Mouse (Mus musculus): ENCODE measurements at regions not wholly inside any gene's neighbourhood (a gene's known extent, or its start where the extent isn't known, plus 50 kb on each side); places are given as distances from the start of the nearest gene placed in this dataset.

DNA sequence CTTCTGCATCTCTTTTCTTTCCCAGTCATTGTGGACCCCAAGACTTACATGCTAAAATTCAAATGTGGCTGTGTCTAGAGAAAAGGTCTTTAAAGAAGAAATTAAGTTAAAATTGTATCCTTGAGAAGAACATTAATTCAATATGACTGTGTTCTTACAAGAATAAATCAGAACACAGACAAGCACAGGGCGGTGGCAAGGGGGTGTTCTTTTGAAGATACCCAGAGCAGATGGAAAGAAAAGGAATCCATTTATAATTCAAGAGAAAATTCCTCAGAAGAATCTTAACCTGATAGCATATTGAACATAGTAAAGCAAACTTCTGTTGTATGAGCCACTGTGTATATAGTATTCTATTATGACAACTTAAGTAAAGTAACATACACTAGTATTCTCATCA is 436.7 kb downstream of the Psat1 start:
- intact Hi-C loops (cut with DNase I), result no loop called here
- DNase-seq, result no peak

DNA sequence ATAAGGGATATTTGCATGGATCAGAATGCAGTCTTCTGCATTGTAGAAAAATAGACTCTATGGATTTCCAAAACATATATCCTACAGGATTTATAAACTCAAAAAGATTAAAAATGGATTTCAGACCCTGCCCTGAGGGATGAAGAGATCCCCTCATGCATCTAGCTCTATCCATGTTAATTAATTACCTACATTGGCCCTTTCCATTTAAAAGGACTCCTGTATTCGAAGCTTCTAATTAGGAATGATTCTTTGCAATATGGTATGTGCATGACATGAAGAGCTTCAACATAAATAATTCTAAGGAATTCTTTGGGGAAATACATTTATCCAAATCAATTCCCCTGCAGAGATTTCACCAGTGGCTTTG is 444.2 kb downstream of the Psat1 start:
- no peak for DNase-seq
- intact Hi-C loops (cut with DNase I), result no loop called here

DNA sequence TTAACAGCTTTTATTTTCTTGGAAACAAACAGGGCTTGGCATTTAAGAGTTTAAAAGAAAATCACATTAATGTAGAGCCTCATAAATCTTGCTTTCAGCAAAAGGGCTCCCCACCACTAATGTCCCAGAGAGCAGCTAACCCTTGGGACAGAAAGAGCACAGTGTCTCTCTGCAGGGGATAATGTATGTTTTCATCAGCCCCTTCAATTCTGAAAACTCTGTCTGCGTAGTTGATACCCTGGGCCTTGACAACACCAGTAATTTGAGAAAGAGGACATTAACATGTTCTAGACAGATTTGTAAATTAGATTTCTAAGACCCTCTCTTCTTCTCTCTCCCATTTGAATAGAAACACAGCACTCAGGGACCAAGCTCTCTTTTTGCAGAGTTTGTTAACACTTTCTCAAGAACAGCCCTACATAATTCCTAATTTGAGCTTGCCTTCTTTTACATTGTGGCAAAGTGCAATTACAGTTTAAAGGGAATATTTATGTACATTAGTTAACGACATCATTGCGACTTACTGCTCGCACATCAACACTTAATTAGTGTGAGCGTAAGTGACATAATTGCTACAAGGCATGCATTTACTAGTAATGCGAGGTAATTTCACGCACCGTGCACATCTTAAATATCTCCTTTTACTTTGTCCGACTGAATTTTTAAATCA is 444.7 kb downstream of the Psat1 start:
- intact Hi-C loops (cut with DNase I), result no loop called here

DNA sequence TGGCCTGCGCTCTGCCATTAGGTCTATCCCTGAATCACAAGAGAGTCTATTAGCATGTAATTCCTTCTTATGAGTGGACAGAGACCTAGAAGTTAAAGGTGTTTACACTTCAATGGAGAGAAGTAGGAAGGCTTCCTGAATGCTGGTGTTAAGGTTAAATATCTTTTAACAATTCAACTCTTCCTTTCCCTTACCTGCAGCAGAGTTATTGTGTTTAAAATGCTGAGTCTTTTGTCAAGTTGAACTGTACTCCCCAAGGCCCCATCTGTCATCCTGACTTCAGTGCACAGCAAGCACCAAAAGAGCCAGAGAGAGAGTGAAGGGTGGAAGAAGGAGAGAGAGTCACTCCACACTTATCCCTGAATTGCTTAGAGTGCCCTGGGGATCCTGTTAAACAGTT is 451.6 kb downstream of the Psat1 start:
- no peak for DNase-seq
- intact Hi-C loops (cut with DNase I), result no loop called here

More for the DNA sequence above, 444.7 kb downstream of the Psat1 start:
- DNase-seq, result no peak

DNA sequence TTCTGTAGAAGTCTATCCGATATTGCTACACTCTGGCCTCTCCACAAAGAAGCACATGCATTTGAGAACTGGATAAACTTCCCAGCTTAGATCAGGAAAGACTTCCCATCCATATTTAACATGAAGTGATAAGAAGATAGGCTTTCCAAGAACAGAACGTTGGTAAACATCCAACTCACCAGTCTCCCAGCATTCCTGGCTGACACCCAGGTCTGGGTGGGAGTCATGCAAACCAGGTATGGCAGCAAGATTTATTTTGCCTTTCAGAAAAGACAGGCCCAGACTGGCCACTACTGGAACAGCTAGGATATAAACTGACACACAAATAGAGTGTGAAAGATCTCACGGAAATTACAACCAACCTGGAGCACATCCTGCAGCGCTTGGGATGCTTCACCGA is 459.6 kb downstream of the Psat1 start:
- DNase-seq, result peak; percentile 31

DNA sequence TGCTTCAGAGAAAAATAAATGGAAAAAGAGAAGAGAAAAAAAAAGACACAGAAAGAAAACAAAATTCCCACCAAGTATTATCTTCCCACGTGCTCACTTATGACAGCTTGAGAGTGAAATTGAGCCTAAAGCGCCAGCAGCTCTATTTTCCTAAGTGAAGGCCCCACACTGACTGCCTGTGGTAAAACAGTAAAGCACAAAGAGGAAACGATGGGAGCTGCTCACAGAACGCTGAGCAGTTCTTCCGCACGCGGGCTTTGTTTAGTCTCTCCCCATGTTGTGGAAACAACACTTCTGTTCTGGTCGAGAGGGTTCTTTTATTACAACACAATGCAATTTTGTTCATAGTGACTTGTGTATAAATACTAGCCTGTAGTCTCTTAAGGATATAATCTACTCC is 465.5 kb downstream of the Psat1 start:
- no peak for DNase-seq
- intact Hi-C loops (cut with DNase I), result no loop called here

More for the DNA sequence above, 459.6 kb downstream of the Psat1 start:
- intact Hi-C loops (cut with DNase I), result no loop called here

DNA sequence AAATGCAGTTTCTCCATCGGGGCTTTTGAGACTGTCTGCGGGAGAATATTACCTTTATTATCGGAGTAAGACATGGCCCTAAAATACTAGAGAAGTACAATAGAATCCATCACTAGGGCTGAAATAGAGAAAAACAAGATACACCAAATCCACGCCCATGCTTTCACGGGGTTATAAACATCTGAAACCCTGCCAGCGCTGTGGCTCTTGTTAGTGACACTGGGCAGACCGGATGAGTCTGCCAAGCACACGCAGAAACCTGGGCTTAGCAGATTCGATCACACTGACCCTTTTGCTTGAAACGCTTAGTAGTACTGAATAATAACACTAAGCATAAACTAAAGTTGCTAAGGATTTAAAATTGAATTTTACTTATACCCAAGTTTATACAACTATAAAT is 477.6 kb downstream of the Psat1 start:
- intact Hi-C loops (cut with DNase I), result no loop called here
- DNase-seq, result peak; percentile 25

DNA sequence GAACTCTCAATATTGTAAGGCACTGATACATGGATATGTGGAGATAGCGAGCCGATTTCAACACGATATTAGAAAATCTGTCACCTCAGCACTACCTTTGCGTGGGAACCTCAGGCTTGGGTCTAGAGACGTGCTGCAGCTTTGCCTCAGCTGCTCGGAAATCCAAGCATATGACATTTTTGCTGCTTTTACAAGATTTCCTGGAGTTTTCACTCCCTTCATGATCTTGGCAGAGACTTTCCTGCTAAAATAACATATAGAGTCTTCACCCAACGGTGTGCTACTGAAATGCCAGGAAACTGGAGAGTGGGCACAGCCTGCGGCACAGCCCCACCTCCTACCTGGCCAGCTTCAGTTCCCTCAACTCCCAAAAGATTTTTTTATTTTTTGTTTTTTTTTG is 480.4 kb downstream of the Psat1 start:
- intact Hi-C loops (cut with DNase I), result no loop called here
- no peak for DNase-seq

DNA sequence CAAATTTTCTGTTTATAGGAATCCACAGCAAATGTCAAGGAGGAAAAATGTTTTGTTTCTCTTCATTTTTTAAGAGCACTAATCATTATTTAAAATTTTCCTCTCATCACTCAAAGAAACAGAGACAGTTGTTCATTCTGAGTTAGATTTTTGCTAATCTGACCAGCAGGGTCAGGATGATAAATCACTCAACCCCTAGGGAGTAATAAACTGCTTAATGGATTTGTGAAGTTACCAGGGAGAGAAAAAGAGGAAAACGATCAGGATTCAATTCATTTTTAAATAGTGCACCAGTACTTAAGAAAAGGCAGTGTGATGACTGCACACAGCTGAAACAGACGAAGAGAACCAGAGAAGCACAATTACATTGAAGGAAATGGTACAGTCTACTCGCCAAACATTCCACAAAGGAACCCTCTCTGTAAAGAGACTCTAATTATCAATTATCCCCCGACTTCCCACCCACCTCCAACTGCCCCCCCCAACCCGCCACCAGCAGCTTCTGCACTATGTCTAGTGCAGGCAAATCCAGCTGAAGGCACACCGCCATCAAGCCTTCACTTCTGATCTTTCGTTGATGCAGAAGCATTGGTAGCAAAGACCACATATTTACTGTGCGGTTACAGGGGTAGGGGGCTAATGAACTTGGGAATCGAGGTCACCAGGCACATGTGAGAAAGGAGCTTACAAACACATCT is 481.9 kb downstream of the Psat1 start:
- DNase-seq, result no peak
- intact Hi-C loops (cut with DNase I), result no loop called here

DNA sequence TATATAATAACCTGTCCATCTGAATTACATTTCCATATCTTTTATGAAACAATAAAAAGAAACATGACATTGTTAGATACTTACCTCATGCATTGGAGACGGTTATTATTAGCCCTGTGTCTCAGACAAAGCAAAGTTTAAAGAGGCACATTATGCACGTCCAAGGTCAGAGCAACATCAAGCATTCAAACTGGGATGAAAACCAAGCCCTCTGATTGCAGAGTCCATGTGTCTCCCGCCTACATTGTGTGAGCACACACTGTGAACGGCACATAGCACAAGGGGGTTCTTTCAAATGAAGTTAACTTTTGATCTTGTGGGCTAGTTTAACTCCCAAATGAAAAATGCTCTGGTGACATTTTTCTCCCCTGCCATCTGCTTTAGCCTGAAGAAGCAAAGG is 489.3 kb downstream of the Psat1 start:
- DNase-seq, result no peak
- intact Hi-C loops (cut with DNase I), result no loop called here

DNA sequence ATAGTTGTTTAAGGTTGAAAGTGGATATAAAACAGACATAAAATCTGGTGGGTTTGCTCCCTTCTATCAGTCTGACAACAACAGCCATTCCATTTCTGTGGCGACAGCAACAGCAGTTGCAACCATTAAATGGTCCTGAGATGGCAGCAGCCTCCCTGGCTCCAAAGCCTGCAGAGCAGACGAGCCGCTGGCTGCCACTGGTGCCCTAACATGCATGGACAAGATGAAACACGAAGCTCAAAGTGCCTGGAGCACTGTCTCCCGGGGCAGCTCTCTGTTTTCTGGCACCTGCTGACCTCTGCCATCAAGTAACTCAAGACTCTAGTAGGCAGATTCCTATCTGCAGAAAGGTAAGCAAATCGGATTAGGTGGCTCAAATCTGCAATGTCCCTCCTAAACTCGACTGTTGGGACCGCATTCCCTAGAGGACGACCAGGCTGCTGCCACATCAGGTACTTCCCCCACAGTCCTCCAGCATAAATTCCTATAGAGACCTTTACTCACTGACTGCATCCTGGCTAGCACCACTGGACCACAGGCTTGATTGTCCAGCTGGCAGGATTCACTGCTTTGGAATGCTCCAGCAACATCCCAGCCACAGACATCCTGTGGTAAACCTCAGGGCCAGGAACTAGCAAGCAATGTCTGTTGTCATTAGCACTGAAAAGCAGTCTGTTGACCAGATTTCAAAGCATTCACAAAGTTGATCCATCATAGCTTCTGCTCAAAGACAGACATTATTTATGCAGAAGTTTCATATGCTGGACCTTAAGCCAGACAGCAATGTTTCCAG is 490.0 kb downstream of the Psat1 start:
- no peak for DNase-seq
- intact Hi-C loops (cut with DNase I), result no loop called here

DNA sequence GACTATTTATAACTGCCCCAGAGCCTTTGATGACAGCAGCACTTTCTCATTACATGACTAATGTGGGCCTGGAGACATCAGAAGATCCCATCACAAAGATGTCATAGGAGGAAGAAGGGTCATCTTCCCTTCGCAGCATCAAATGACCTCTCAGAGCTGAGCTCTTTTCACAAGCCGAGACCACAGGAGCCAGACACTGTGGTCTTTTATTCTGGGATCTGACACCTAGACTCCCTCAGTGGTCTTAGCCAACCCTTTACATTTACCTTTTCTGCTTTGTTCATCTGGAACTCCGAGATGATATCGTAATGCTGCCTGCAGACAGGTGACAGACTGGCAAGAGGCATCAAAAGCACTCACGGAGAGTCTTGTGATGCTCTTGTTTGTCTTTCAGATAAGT is 498.1 kb downstream of the Psat1 start:
- DNase-seq, result no peak
- intact Hi-C loops (cut with DNase I), result no loop called here

DNA sequence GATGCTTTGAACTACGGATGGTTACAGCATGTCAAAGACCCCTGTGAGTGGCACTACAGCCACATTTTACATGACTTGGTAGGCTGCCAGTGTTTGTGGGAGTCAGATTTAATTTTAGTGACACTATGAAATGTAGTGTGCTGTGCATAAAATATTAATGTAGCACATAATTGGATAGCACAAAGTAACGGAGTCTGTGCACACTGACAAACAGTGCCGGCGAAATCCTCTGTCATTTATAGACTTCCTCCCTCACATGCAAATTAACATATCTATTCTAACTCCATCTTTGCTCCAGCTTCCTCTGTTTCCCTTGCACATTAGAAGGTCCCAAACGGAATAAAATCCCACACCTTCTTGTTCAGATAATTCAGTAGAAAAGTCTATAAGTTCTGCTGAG is 515.3 kb downstream of the Psat1 start:
- DNase-seq, result no peak
- intact Hi-C loops (cut with DNase I), result no loop called here

DNA sequence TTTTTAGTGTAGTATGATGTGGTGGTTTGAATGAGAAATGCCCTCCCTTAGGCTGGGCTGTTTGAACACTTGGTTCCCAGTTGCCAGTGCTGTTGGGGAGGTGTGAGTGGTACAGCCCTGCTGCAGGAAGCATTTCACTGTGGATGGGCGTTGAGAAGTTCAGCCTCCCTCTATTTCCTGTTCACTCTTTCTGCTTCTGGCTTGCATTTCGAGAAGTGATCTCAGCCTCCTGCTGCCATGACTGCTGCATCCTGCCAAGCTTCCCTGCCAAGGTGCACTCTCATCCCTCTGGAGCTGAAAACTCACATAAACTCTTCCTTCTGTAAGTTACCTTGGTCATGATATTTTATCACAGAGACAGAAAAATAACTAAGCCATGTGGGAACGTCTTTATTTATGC is 525.8 kb downstream of the Psat1 start:
- DNase-seq, result no peak
- intact Hi-C loops (cut with DNase I), result no loop called here

DNA sequence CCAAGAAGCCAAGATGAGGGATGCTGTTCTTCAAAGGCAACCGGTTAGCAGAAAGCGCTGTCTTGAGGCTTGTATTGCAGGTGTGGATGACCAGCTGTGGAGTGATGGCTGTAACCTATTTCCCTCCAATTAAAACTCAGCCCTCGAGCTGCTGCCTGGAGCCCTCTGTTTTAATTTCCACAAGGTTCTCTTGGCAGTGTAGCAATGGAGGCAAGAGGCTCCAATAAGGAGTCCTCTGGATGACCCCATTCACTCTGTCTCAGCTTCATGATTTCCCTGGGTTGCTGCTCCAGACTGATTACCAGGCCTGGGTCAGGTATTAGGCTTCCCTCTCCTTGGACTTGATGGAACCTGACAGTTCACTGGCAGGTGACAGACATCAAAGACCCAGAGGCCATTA is 548.5 kb downstream of the Psat1 start:
- DNase-seq, result no peak
- intact Hi-C loops (cut with DNase I), result no loop called here

DNA sequence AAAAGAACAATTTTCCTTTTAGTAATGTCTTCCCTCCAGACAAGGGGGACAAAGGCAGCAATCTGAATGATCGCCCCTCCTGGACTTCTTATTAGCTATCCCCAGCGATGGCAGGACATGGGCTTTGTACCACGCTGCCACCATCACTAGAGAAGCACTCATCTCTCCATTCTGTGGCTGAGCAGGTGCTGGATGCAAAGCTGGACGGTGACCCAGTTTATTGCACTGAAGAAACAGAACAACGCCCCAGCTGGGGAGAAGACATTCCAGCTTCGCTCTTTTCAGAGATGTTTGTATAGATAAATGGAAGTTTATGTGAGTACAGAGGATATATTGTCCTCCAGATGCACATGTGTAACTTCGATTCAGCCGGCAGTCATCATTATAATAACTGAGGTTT is 575.5 kb downstream of the Psat1 start:
- DNase-seq, result no peak
- intact Hi-C loops (cut with DNase I), result no loop called here

DNA sequence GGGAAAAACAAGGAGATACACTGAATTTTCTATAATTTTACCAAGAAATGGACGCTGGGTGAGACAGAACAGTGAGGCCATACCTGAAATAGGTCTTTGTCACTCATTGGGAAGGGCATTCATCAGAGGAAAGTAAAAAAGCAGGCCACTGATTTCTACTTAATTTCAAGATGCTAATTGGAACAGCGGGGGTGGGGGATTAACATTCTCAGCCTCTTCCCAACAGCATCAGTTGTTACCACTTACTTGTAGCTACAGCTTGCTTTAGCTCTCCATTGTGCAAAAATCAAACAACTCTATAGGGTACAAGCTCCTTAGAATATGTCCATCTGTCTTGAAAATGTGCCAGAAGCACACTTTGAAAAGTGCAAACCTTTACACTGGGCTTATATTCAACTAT is 580.2 kb downstream of the Psat1 start:
- no peak for DNase-seq
- intact Hi-C loops (cut with DNase I), result no loop called here

DNA sequence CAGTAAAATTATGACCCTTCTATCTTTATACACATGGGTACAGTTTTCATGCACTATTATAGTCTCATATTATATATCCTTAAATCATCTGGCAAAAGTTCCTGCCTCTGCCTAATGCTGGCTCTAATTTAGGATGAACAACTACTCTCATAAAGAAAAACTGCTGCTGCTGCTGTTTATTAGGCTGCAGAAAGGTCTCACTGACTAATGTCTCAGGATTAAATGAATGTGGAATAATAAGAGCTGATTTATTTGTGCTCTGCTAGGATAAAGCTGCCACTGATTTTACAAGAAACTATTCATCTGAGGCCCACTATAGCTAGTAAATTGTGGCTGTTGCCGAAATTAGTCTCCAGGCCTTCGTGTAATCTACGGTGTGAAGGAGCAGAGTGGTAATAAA is 590.0 kb downstream of the Psat1 start:
- DNase-seq, result no peak
- intact Hi-C loops (cut with DNase I), result no loop called here

DNA sequence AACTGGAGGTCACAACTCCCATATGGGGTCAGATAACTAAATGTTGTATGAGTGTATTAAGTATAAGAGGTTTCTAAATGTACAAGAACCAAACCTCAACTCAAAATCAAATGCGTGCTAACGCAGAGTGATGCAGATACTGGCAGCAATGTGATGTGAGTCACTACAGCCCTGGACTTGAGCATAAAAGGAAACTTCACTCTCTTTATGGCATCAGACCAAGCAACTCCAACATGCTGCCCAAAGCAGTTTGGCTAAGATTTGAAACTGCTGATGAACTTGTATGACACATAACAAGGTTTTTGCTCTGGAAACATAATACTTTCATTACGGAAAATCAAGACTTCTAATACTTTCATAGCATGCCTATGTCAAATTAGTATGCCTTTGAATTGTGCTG is 598.8 kb downstream of the Psat1 start:
- no peak for DNase-seq

DNA sequence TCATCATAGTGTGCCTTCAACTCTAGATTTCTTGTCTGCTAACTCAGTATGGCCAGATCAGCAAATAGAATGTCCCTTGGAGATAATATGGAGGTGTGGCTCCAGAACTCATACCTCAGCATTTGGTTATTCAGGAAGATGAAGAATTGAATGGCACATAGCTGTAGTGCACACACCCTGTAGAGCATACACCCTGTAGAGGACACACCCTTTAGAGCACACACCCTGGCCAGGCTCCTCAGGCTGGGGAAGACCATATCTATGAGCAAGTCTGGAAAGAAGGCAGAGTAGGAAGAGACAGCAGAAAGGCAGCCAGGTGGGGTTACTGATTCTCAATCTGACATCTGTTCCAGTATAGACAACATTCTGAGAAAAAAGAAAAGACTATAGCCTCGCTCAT is 604.9 kb downstream of the Psat1 start:
- intact Hi-C loops (cut with DNase I), result no loop called here
- no peak for DNase-seq

More for the DNA sequence above, 598.8 kb downstream of the Psat1 start:
- intact Hi-C loops (cut with DNase I), result no loop called here

DNA sequence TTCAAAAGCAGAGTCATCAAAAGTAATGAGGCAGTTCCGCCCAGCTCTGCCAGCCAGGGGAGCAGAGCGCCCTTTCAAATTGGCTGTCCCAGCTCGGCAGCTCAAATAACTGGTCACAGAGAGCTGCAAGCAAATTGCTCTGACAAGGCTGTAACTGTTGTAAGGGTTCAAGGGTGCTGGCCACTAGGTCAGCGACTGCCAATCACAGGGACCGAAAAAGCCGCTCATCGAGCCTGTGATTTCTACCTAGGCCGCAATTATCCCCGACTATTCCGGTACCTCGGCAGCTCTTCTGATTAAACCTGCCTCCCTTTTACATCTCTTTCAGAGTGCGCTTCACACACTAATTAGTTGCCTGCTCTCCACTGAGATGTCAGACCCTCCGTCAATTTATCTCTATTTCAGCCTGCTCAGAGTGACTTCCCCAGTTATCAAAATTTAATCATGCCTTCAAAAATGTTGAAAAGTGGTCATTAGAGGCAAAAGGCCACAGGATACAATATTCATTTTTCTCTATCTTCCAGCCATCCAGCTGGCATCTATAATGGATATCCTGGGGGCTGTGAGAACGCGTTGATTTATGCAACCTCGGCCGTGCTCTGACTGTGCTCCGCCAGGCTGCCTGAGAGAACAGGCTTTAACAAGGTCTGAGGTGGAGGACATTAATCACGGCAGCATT is 606.7 kb downstream of the Psat1 start:
- peak; percentile 10 for DNase-seq
- intact Hi-C loops (cut with DNase I), result no loop called here

DNA sequence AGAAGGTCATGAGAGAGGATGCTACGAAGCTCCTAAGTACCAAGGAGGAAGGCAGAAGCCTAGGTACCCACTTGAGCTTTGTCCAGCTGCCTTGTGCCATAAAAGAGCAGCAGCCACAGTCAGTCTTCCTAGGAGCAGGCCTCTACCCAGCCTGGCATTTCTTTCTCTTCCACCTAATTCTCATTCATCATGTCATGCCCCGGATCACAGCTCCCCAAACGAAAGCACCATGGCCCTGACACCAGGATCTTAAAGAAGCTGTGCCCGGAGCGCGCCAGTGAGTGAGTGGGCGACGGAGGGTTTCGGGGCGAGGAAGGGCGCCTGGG is 607.2 kb downstream of the Psat1 start:
- DNase-seq, result no peak
- intact Hi-C loops (cut with DNase I), result no loop called here
